Mouse (Mus musculus) monocyte, adult 59 days (primary cell): ENCODE data around the gene Creld1. TPM values are rescaled to one million over a fixed set of nuclear protein-coding genes. Genes with fewer than 3 reads are reported as not detected.

Experiments
- total RNA-seq, 2 experiments: library from RNA; stranded (reverse); gene quantifications; one replicate each; pipeline ENCODE4 v1.2.4; 2023

The Creld1 gene
- 10 to 100 TPM in 1 of 2 experiments, 1 to 10 TPM in 1; 7.7 to 10.1 TPM for total RNA-seq

GRCm38 (mm10) chr6:113483100-113483615 is at the start of gene Creld1:
Gene Creld1, plus strand, starts transcription at chr6:113483297.

DNA sequence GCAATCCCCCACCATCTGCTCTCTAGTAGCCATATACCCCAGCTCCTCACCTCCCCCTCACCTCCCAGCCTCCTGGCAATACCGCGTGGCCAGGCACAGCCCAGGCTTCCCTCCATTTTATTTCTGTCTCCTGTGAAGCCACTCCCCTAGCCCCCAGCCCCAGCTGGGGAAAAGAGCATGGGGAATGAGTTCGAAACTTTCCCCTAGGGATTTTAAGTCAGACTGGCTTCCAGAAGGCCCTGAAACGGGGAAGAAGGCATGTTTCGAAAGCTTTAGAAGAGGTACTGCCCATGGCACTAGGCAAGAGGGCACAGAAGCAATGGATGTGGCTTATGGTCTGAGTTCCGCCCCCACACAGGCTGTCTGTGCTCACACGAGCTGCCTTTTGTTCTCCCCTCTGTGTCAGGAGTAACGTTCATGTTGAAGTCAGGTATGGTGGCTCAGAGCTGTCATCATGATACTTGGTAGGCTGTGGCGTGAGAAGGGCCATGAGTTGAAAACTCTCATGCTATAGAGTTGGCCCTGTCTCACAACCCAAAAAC is 47.4 kb upstream of the Creld1 start, which contains the start of gene Cidec:
Gene Cidec (minus strand): TSS at position 97 of the 542 bp plus-strand sequence.

DNA sequence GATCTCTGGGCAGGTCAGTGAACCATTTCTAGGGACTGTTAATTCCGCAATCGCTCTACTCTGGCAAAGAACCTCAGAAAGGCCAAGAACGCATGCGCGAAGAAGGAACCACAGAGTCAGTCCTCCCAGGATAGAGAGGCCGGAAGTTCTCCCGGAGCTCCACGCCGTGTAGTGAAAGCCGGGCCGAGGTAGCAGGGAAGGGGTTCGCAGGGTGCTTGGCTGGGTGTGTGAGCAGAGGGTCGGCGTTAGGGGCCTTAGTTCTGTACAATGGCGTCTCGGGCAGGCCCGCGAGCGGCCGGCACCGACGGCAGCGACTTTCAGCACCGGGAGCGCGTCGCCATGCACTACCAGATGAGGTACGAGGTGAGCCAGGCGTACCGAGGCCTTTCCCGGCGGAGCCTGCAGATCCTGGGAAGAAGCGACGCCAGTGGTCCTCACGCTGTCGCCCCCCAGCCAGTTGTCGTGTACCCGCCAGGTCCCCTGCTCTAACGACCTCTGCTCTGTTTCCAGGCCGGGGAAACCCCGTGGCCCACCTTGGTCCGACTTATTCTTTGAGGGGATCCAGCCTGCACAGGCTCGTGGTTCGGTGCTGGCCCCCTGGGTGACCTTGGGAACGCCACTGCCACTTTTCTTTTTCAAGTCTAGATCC is 40.5 kb upstream of the Creld1 start, which contains the start of gene Jagn1:
Gene Jagn1 (plus strand): TSS at position 128 of the 649 bp plus-strand sequence.

GRCm38 (mm10) chr6:113457952-113458534 is 25.1 kb upstream of the Creld1 start, which contains the start of gene Il17re:
Gene Il17re, plus strand, starts transcription at chr6:113458484.

DNA sequence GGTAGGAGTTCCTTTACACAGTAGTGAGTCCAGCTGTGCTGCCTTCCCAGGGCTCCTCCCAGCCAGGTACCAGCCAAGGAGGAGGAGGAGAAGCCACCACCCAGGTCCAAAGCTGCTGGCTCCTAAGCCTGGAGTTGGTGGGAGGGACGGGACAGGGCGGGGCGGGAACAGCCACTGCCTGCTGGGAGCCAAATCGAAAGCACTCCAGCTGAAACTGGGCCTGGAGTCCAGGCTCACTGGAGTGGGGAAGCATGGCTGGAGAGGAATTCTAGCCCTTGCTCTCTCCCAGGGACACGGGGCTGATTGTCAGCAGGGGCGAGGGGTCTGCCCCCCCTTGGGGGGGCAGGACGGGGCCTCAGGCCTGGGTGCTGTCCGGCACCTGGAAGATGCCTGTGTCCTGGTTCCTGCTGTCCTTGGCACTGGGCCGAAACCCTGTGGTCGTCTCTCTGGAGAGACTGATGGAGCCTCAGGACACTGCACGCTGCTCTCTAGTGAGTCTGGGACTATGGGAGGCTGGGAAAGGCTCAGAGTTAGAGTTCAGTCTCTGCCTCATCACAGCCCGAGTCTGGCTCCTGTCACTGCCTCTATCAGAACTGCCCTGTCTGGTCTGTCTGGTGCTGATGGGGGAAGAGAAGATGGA is 11.7 kb upstream of the Creld1 start, which contains the start of gene Il17rc:
Gene Il17rc (plus strand): TSS at position 131 of the 640 bp plus-strand sequence.

GRCm38 (mm10) chr6:113501388-113502084 is 18.4 kb downstream of the Creld1 start, which contains the start of gene Prrt3:
Gene Prrt3, minus strand, starts transcription at chr6:113501931.

GRCm38 (mm10) chr6:113530932-113531839 is 48.1 kb downstream of the Creld1 start, which contains the start of the genes Emc3 and Fancd2:
Gene Emc3, minus strand, starts transcription at chr6:113531652.
Gene Fancd2, plus strand, starts transcription at chr6:113531682.

Other genes with a start within 250 kb of the Creld1 start
- gene Mtmr14, start 245.5 kb upstream of the Creld1 start, total RNA-seq: 10 to 100 TPM; 60.8 to 64.8 TPM
- 1 to 10 TPM; 2.2 to 2.4 TPM for gene Cpne9, start 201.0 kb upstream of the Creld1 start, total RNA-seq
- gene Brpf1, start 176.2 kb upstream of the Creld1 start, total RNA-seq: 100 to 1,000 TPM; 146 to 150 TPM
- gene Ogg1, start 156.3 kb upstream of the Creld1 start, total RNA-seq: 10 to 100 TPM; 13.3 to 15.0 TPM
- gene Camk1, start 139.3 kb upstream of the Creld1 start, total RNA-seq: 10 to 100 TPM; 54.0 to 54.8 TPM
- 10 to 100 TPM; 23.0 to 23.8 TPM for gene Tada3, start 105.4 kb upstream of the Creld1 start, total RNA-seq
- 100 to 1,000 TPM; 479 to 494 TPM for gene Arpc4, start 105.2 kb upstream of the Creld1 start, total RNA-seq
- 10 to 100 TPM; 47.8 to 48.0 TPM for gene Ttll3, start 94.0 kb upstream of the Creld1 start, total RNA-seq
- 1 to 10 TPM; 1.6 to 1.9 TPM for gene Rpusd3, start 64.0 kb upstream of the Creld1 start, total RNA-seq
- gene Cidec, start 47.5 kb upstream of the Creld1 start, total RNA-seq: not detected
- gene Jagn1, start 40.7 kb upstream of the Creld1 start, total RNA-seq: 10 to 100 TPM; 19.0 to 19.3 TPM
- 1 to 10 TPM in 1 of 2 experiments, under 1 TPM in 1; 0.68 to 1.2 TPM for gene Il17re, start 24.8 kb upstream of the Creld1 start, total RNA-seq
- gene Il17rc, start 11.9 kb upstream of the Creld1 start, total RNA-seq: 1 to 10 TPM in 1 of 2 experiments, under 1 TPM in 1; 0.81 to 2.6 TPM
- under 1 TPM in 1 of 2 experiments, not detected in 1; 0.24 TPM for gene Prrt3, start 18.6 kb downstream of the Creld1 start, total RNA-seq
- 10 to 100 TPM; 63.3 to 67.2 TPM for gene Emc3, start 48.4 kb downstream of the Creld1 start, total RNA-seq
- gene Fancd2, start 48.4 kb downstream of the Creld1 start, total RNA-seq: 1 to 10 TPM in 1 of 2 experiments, under 1 TPM in 1; 0.58 to 1.4 TPM
- gene Fancd2os, start 117.4 kb downstream of the Creld1 start, total RNA-seq: not detected
- 100 to 1,000 TPM; 186 to 199 TPM for gene Brk1, start 121.5 kb downstream of the Creld1 start, total RNA-seq
- 10 to 100 TPM; 25.7 to 32.5 TPM for gene Vhl, start 140.7 kb downstream of the Creld1 start, total RNA-seq
- gene Irak2, start 155.2 kb downstream of the Creld1 start, total RNA-seq: 100 to 1,000 TPM; 168 to 234 TPM
- 100 to 1,000 TPM; 119 to 149 TPM for gene Tatdn2, start 213.8 kb downstream of the Creld1 start, total RNA-seq
- gene Ghrl, start 236.6 kb downstream of the Creld1 start, total RNA-seq: under 1 TPM in 1 of 2 experiments, not detected in 1; 0.79 TPM